Mouse (Mus musculus) thymus, adult 2 months (tissue): ENCODE data around the gene Gnaz.

ENCODE experiments used
- CTCF ChIP-seq: fragments of 200-500 bp; IDR thresholded peaks from 2 replicates; pipeline ENCODE4 v1.5.1; 2012; ENCODE audit warnings: mild to moderate bottlenecking, control low read depth, low read length, moderate library complexity, borderline replicate concordance; ENCODE audit not compliant: control insufficient read depth, poor library complexity, insufficient read depth; ENCODE audit errors: extremely low read depth
- POLR2A ChIP-seq: fragments of 200-500 bp; IDR thresholded peaks from 2 replicates; pipeline ENCODE4 v1.6.1; 2012; ENCODE audit warnings: mild to moderate bottlenecking, low read length, control low read depth, moderate library complexity; ENCODE audit not compliant: control insufficient read depth, poor library complexity, insufficient read depth; ENCODE audit errors: extremely low read depth

GRCm38 (mm10) chr10:75031345-75032114 lies 64.6 kb downstream of the Gnaz start:
- TF ChIP-seq CTCF (no peak), POLR2A (no peak)
